Mouse (Mus musculus) neural tube, embryonic 11.5 days (tissue): ENCODE measurements around the gene Hoxb5. TPM values are rescaled to one million over a fixed set of nuclear protein-coding genes. Genes with fewer than 3 reads are reported as not detected.
A peak's percentile ranks its signal among the peaks of the same experiment; 100 is the strongest.

Experiments
- ATAC-seq: fragments of 200-750 bp; cut with Nextera tagmentation; 2 replicates; pipeline ENCODE4 v1.8.0; 2017; ENCODE audit warnings: moderate number of reproducible peaks, mild to moderate bottlenecking, moderate TSS enrichment, moderate library complexity; ENCODE audit not compliant: insufficient read depth, low FRiP score, low TSS enrichment
- DNase-seq: peaks from one replicate; pipeline ENCODE4 v3.0.0-alpha.2; 2015; ENCODE audit warnings: low spot score
- H3K27ac ChIP-seq: fragments of 300-500 bp; sonication (generic); 2 replicates; pipeline ENCODE4 v1.5.1; 2014; ENCODE audit warnings: low read depth, mild to moderate bottlenecking, low read length
- H3K27me3 ChIP-seq: fragments of 300-500 bp; sonication (generic); 2 replicates; pipeline ENCODE4 v1.6.1; 2014; ENCODE audit warnings: mild to moderate bottlenecking, low read length, mixed read lengths; ENCODE audit not compliant: control insufficient read depth, insufficient read depth
- H3K36me3 ChIP-seq: fragments of 300-500 bp; sonication (generic); 2 replicates; pipeline ENCODE4 v1.6.1; 2014; ENCODE audit warnings: mild to moderate bottlenecking, low read length, moderate library complexity, mixed read lengths; ENCODE audit not compliant: control insufficient read depth, insufficient read depth
- H3K4me1 ChIP-seq: fragments of 300-500 bp; sonication (generic); 2 replicates; pipeline ENCODE4 v1.6.1; 2014; ENCODE audit warnings: low read length, mixed read lengths; ENCODE audit not compliant: control insufficient read depth, insufficient read depth
- H3K4me2 ChIP-seq: fragments of 300-500 bp; sonication (generic); 2 replicates; pipeline ENCODE4 v1.6.1; 2014; ENCODE audit warnings: low read depth, mild to moderate bottlenecking, moderate library complexity
- H3K4me3 ChIP-seq: fragments of 300-500 bp; sonication (generic); 2 replicates; pipeline ENCODE4 v1.5.1; 2014; ENCODE audit warnings: low read depth, low read length
- H3K9ac ChIP-seq: fragments of 300-500 bp; sonication (generic); 2 replicates; pipeline ENCODE4 v1.6.1; 2014; ENCODE audit warnings: mild to moderate bottlenecking, low read length
- H3K9me3 ChIP-seq: fragments of 300-500 bp; sonication (generic); 2 replicates; pipeline ENCODE4 v1.6.1; 2016; ENCODE audit warnings: low read length; ENCODE audit not compliant: control insufficient read depth
- WGBS: fragments of 180-500 bp; shearing (Covaris S2); extraction: QIAGEN DNeasy Blood & Tissue Kit; methylation state at CpG from one replicate; pipeline ENCODE4 v1.1.7; 2014; 5-methylcytosine and 5-hydroxymethylcytosine counted together
- polyA plus RNA-seq: library from polyadenylated mRNA; unstranded; fragments of >200 nt; fragmentation: Nextera tagmentation; extraction: Ambion mirVana; gene quantifications from 2 replicates; pipeline ENCODE4 v1.2.1, GENCODE M21; 2014

Hoxb5 gene
- polyA plus RNA-seq, 1 experiment from 2014 or later, result 49.1 TPM

DNA sequence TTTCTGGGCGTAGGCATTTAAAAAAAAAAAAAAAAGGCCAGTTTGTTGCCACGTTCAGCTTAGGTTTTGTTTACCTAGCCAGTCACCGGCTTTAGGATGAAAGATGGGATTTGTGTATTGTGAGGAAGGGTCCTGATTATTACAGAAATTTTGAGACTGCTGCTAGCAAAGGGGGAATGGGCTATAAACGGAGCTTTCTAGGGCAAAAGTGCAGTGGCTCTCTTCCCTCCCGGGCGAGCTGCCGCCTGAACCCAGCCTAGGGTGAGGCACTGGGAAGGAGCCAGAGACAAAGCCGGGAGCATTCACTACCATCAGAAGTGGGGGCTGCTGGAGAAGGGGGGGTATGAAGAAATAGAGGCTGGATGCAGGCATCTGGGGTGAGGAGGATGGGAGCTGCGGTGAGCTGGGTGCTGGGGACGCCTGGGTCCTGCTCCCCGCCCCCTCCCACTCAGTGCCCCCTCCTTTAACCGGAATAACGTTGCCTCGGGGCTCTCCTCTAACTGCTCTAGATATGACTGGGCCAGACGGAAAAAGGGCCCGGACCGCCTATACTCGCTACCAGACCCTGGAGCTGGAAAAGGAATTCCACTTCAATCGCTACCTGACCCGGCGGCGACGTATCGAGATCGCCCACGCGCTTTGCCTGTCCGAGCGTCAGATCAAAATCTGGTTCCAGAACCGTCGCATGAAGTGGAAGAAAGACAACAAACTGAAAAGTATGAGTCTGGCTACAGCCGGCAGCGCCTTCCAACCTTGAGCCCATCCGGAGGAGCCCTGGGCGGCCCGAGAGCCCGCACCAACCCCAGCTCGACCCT is 1.5 kb downstream of the Hoxb5 start:
- 0% methylated on average over 38 of the region's 38 CpGs for WGBS
- Histone ChIP-seq H3K27ac (peak overlapping the region; percentile 100), H3K9me3 (no peaks in the 10 kb centered on the region), H3K4me2 (peak overlapping the region; percentile 100), H3K9ac (peak overlapping the region; percentile 100), H3K4me3 (peak overlapping the region; percentile 96), H3K36me3 (no peaks in the 10 kb centered on the region; the same call in 1 of the 2 replicates), H3K4me1 (peaks cover 23% of the 10 kb centered on the region), H3K27me3 (0 out of 2 replicates have a peak, but pooled peaks cover 2% of the 10 kb centered on the region)
- DNase-seq (no peak), ATAC-seq (no peak)

DNA sequence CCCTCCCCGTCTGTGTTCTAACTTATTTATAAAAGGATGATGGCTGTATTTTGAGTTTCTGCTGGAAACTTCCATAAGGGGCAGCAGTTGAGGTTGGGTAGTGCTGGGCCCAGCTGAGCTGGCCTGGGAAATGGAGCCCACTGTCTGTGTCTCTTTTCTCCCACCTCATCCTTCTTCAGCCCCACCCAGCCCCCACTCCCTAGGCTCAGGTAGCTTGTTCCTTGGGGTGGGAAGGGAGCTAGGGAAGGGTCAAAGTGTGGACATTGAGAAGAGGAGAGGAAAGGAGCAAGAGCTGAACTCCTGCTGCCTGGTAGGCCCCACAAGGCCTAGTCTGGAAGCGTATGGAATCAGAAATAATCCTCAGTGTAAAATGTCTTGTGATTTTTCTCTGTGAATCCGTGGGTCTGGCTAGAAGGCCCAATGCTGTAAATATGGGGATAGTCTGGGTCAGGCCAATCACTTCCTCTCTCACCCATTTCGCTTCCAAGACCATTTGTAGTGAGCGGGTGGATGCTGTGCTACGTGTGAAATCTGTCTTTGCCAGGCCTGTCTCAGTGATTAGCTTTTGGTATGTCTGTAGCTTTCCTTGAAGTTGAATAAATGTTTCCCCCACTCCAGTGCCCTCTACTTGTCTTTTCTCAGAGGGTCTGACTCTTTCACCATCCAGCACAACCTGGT is 2.5 kb downstream of the Hoxb5 start:
- Histone ChIP-seq H3K9me3 (no peaks in the 10 kb centered on the region), H3K4me1 (peaks cover 21% of the 10 kb centered on the region), H3K27ac (peak overlapping the region; percentile 100), H3K4me3 (peak overlapping the region; percentile 96), H3K4me2 (peak overlapping the region; percentile 100), H3K9ac (peak overlapping the region; percentile 100), H3K27me3 (no peaks in the 10 kb centered on the region), H3K36me3 (no peaks in the 10 kb centered on the region; the same call in 1 of the 2 replicates)
- no peak for ATAC-seq
- DNase-seq, result no peak
- WGBS, result 17% methylated on average over 6 of the region's 6 CpGs

DNA sequence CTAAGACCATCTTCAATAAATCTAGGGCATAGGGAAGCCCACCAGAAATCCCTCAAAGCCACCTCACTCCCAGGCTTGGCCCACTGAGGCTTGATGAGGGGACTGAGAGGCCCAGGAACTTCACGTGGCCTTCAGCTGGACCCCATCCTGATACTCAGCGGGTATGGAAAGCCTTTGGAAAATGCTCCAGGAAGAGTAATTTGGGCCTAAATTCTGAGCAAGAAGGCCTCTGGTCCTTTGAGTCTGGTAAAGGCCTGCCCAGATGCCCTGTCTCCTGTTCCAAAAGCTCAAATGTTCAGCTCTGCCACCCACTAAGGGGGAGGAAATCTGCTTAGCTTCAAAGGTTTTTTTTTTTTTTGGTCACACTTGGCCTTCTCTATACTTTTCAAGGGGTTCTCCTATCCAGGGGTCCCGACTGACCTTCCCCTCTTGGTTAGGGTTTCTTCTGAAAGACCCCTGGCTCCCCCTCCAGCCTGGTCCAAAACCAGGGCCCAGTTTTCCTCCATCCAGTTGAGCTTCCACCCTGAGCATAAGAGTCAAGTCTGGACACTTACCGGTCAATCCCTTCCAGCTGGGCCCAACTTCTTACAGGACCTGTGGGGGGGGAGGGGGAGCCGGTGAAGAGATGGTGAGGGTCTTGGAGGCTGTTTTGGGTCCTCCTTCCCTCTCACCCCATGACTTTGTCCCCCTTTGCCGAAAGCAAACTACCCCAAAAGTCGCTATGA is 3.2 kb downstream of the Hoxb5 start:
- Histone ChIP-seq H3K4me3 (peak overlapping the region; percentile 96), H3K9me3 (no peaks in the 10 kb centered on the region), H3K27ac (peak overlapping the region; percentile 100), H3K4me2 (peak overlapping the region; percentile 100), H3K36me3 (no peaks in the 10 kb centered on the region; the same call in 1 of the 2 replicates), H3K9ac (peak overlapping the region; percentile 100), H3K4me1 (peaks cover 23% of the 10 kb centered on the region), H3K27me3 (no peaks in the 10 kb centered on the region)
- ATAC-seq (no peak), DNase-seq (no peak)
- WGBS, result 1% methylated on average over 7 of the region's 7 CpGs

DNA sequence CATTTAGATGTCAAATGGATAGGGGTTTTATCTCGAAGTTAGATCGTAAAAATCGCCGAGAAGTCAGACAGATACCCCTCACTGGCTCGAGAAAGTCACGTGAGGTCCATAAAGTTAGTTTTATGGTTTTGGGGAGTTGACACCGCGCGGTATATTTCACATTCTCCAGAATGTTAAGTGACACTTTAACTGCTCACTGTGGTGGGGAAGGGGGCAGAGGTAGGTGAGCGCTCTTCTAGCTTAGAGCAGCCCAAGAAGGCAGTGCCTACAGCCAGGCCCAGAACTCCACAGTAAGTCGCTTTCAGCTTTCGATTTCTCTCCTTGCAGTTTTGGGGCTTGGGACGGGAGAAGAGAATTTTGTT is 3.8 kb downstream of the Hoxb5 start:
- DNase-seq (no peak), ATAC-seq (peak; percentile 73)
- H3K27me3 ChIP-seq, result no peaks in the 10 kb centered on the region
- peaks cover 19% of the 10 kb centered on the region for H3K4me1 ChIP-seq
- 1% methylated on average over 13 of the region's 13 CpGs for WGBS
- no peaks in the 10 kb centered on the region; the same call in 1 of the 2 replicates for H3K36me3 ChIP-seq
- peak overlapping the region; percentile 100 for H3K9ac ChIP-seq
- H3K9me3 ChIP-seq, result no peaks in the 10 kb centered on the region
- H3K4me3 ChIP-seq, result peak overlapping the region; percentile 96
- peak overlapping the region; percentile 100 for H3K4me2 ChIP-seq
- H3K27ac ChIP-seq, result peak overlapping the region; percentile 100

DNA sequence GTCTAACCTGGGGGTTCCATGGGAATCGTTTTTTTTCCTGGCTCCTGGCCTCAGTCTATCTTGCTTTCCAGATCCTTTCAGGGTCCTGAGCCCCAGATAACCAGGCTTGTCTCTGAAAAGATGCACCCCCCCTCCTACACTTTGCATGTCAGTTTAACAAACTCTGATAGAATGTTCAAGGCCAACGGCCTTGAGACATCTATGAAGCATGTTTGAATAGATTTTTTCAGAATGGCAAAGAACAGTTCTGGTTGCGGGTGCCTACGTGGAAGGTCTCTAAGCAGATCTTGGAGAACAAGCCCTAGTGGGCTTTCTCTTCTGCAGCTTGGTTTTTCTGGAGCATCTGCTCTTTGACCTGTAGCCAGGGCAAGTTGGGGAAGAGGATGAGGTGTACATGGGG is 5.6 kb downstream of the Hoxb5 start:
- H3K27ac ChIP-seq, result peak overlapping the region; percentile 100
- H3K4me2 ChIP-seq, result peak overlapping the region; percentile 100
- no peaks in the 10 kb centered on the region; the same call in none of the 2 replicates for H3K36me3 ChIP-seq
- 7% methylated on average over 4 of the region's 4 CpGs for WGBS
- DNase-seq (no peak), ATAC-seq (no peak)
- no peaks in the 10 kb centered on the region for H3K27me3 ChIP-seq
- peaks cover 25% of the 10 kb centered on the region for H3K4me1 ChIP-seq
- no peaks in the 10 kb centered on the region for H3K9me3 ChIP-seq
- peak overlapping the region; percentile 100 for H3K9ac ChIP-seq
- H3K4me3 ChIP-seq, result peak overlapping the region; percentile 96

DNA sequence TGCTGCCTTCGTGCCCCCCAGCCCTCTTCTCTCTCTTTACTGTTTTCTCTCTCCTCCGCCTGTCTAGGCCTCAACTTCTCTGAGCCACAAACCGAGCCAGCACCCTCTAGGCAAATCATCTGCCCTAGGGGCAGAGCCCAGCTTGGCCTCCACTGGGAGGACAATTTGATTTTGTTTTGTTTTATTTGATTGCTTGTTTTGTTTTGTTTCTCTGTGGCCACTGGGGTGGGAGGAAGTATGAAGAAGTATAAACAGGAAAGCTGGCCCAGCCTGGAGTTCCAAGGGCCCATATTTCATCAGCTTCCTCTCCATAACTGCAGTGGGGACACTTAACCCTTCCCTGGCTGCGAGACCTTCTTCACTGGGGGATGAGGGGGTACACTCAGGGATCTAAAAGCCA is 6.2 kb downstream of the Hoxb5 start:
- peak overlapping the region; percentile 100 for H3K9ac ChIP-seq
- peaks cover 28% of the 10 kb centered on the region for H3K4me1 ChIP-seq
- DNase-seq (peak; percentile 55), ATAC-seq (no peak)
- H3K27me3 ChIP-seq, result no peaks in the 10 kb centered on the region
- no peaks in the 10 kb centered on the region; the same call in none of the 2 replicates for H3K36me3 ChIP-seq
- peak overlapping the region; percentile 100 for H3K27ac ChIP-seq
- H3K9me3 ChIP-seq, result no peaks in the 10 kb centered on the region
- peak overlapping the region; percentile 96 for H3K4me3 ChIP-seq
- 1% methylated on average over 4 of the region's 4 CpGs for WGBS
- H3K4me2 ChIP-seq, result peak overlapping the region; percentile 100

DNA sequence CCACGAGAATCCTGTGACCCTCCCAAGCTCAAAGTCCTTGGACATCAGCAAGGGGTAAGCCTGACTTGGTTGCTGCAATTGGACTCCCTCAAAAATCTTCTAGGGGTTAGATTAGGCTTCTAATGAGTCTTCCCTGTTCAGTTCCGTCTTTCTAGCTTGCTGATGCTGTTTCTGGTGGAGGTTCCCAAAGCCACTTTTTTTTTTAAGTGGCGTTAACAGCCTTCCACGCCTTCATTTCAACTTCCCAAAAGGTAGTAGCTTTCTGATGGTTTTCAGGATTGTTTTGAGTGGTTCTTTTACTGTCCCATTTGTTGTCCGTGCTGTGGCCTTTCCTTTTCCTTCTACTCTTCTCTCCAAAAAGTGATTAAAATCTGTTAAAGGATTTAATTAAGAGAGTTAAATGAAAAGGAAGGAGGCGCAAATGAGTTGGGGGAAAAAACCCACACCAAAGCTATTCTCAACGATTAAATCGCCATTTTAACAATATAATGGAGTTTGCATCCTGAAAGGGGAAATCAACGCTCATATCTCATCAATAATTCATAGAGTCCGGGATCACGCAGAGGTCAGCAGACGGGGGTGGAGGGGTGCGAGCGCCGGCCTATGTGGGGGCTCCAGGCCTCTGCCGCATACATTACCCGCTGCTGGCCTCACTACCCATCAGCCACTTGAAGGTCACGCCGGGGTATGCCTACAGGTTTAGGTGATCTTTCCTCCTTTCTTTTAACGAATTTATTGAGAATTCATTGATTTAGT is 7.2 kb downstream of the Hoxb5 start:
- ATAC-seq, result no peak
- Histone ChIP-seq H3K4me3 (peak overlapping the region; percentile 96), H3K9me3 (no peaks in the 10 kb centered on the region), H3K9ac (peak overlapping the region; percentile 100), H3K4me2 (peak overlapping the region; percentile 100), H3K4me1 (peaks cover 31% of the 10 kb centered on the region), H3K27ac (peak overlapping the region; percentile 100), H3K27me3 (no peaks in the 10 kb centered on the region), H3K36me3 (no peaks in the 10 kb centered on the region; the same call in 1 of the 2 replicates)
- 3% methylated on average over 20 of the region's 20 CpGs for WGBS
- DNase-seq, result peak; percentile 86

DNA sequence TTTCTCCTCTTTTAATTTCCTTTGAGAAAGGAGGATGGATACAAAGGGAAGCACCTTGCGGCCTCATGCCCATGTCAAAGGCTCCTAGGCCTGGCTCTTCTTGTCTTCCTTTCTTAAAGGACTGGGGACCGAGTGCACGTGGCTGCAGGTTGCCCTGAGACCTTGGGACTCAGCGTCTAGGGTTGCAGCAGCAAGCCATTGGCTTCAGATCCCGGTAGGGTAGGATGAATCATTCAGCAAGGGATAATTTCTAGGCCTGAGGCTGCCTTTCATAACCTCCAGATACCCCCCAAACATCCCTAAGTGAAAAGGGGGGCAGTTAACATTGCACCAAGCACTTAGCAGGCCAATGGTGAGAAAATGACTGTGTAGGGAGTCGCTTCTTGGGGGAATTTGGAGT is 8.0 kb downstream of the Hoxb5 start:
- peak overlapping the region; percentile 100 for H3K27ac ChIP-seq
- WGBS, result 5% methylated on average over 6 of the region's 6 CpGs
- ATAC-seq (no peak), DNase-seq (no peak)
- H3K9me3 ChIP-seq, result no peaks in the 10 kb centered on the region
- no peaks in the 10 kb centered on the region; the same call in 1 of the 2 replicates for H3K36me3 ChIP-seq
- peak overlapping the region; percentile 96 for H3K4me3 ChIP-seq
- peaks cover 31% of the 10 kb centered on the region for H3K4me1 ChIP-seq
- H3K4me2 ChIP-seq, result peak overlapping the region; percentile 100
- H3K9ac ChIP-seq, result peak overlapping the region; percentile 100
- H3K27me3 ChIP-seq, result no peaks in the 10 kb centered on the region
